Mouse (Mus musculus): Measurements from ENCODE around the gene Cyp2ab1. TPM values are rescaled to one million over a fixed set of nuclear protein-coding genes. Genes with fewer than 3 reads are reported as not detected.

Gene Cyp2ab1
- polyA plus RNA-seq, 1 experiment from 2014 or later: not detected

DNA sequence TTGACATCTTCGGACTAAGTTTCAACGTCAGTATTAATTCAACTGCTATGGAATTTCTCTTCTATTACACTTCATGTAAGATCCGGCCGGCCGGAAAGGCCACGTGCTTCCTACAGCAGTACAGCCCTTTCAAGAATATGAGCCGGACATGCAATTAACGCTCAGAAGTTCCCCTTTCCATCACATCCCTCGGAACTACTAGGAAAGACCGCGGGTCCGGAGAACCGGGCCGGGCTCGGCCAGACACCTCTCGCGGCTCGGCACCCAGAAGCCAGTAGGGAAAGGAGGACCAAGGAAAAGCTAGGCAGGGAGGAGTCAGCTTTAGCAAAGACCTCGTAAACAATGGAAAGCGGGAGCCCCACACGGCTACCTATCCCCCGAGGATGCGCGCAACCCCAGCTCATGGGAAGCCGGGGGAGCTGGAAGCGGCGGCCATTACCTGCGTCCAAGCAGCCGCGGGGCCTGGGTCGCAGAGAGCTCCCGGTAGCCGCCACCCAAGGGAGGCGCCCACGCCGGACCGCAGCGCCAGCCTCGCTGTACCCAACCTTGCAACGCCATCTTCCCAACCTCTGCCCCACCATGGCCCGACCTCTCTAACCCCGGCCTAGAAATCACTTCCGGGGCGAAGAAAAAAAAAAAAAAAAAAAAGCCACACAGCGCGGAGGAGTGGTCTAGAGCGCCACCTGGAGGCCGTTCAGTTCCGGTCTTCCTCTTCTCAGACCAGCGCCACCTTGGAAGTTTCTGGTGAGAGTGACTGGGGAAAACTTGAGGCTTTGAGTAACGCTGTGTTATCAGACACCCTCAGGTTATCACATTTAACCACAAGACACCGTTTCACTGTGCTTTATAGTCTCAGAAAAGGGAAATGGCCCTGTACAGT, 23.2 kb downstream of the Cyp2ab1 start, which contains the start of gene Parl:
Gene Parl, minus strand, starts transcription at position 618 of the 880 bp plus-strand sequence.
- Histone ChIP-seq H3K4me2 (ENCODE audit: low read depth, low read length) (peak within 1 kb of the TSS; percentile 78), H3K4me3 (ENCODE audit: low read length) (peak within 1 kb of the TSS; percentile 91), H3K4me1 (replicated peaks; ENCODE audit: control insufficient read depth, insufficient read depth, low read length) (peaks cover 11% of the 10 kb centered on the region), H3K9ac (ENCODE audit: low read length) (peak within 1 kb of the TSS; percentile 85), H3K36me3 (ENCODE audit: control insufficient read depth, insufficient read depth, low read length) (peaks cover 2% of the 10 kb centered on the region), H3K27ac (ENCODE audit: low read length) (peak within 1 kb of the TSS; percentile 50), H3K27me3 (ENCODE audit: control insufficient read depth, insufficient read depth, low read depth, low read length) (no peaks in the 10 kb centered on the region), H3K9me3 (ENCODE audit: control insufficient read depth, low read length) (no peaks in the 10 kb centered on the region)
- WGBS: under 1% methylated on average over 43 of the region's 52 CpGs
- ATAC-seq (ENCODE audit: low read depth): peak; percentile 84

GRCm38 (mm10) chr16:20300076-20300475, 25.1 kb downstream of the Cyp2ab1 start:
- WGBS: 89% methylated on average over 2 of the region's 2 CpGs
- H3K4me2 ChIP-seq (ENCODE audit: low read depth, low read length): no peak overlapping the region
- no peak overlapping the region for H3K27ac ChIP-seq (ENCODE audit: low read length)
- ATAC-seq (ENCODE audit: low read depth): no peak
- peaks cover 9% of the 10 kb centered on the region for H3K36me3 ChIP-seq (ENCODE audit: control insufficient read depth, insufficient read depth, low read length)
- H3K4me3 ChIP-seq (ENCODE audit: low read length): no peak overlapping the region
- no peak overlapping the region for H3K9ac ChIP-seq (ENCODE audit: low read length)
- H3K27me3 ChIP-seq (ENCODE audit: control insufficient read depth, insufficient read depth, low read depth, low read length): no peaks in the 10 kb centered on the region
- H3K4me1 ChIP-seq (replicated peaks; ENCODE audit: control insufficient read depth, insufficient read depth, low read length): peaks cover 11% of the 10 kb centered on the region
- H3K9me3 ChIP-seq (ENCODE audit: control insufficient read depth, low read length): no peaks in the 10 kb centered on the region

GRCm38 (mm10) chr16:20280238-20280637, 45.0 kb downstream of the Cyp2ab1 start:
- H3K4me1 ChIP-seq (replicated peaks; ENCODE audit: control insufficient read depth, insufficient read depth, low read length): no peaks in the 10 kb centered on the region
- no peaks in the 10 kb centered on the region for H3K27me3 ChIP-seq (ENCODE audit: control insufficient read depth, insufficient read depth, low read depth, low read length)
- no peak overlapping the region for H3K4me2 ChIP-seq (ENCODE audit: low read depth, low read length)
- peaks cover 26% of the 10 kb centered on the region for H3K36me3 ChIP-seq (ENCODE audit: control insufficient read depth, insufficient read depth, low read length)
- no peak overlapping the region for H3K4me3 ChIP-seq (ENCODE audit: low read length)
- no peaks in the 10 kb centered on the region for H3K9me3 ChIP-seq (ENCODE audit: control insufficient read depth, low read length)
- 72% methylated on average over 4 of the region's 4 CpGs for WGBS
- H3K9ac ChIP-seq (ENCODE audit: low read length): no peak overlapping the region
- ATAC-seq (ENCODE audit: low read depth): no peak
- no peak overlapping the region for H3K27ac ChIP-seq (ENCODE audit: low read length)

DNA sequence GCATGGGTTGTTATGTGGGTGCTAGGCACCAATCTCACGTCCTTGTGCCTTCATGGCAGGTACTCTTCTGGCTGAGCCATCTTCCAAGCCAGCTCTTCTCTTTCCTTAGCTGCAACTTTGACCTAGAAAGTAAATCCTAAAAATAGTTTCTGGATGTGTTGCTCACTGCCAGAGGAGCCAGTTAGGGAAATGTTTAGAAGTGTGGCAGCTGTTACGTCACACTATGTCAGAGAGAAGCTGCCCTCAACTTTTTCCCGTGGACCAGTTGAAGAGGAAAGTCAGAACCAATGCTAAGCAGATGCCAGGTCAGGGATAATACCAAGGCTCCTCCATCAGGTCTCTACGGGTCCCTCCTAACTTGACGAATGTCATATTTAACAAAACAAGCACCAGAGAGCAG, 45.8 kb downstream of the Cyp2ab1 start:
- no peaks in the 10 kb centered on the region for H3K4me1 ChIP-seq (replicated peaks; ENCODE audit: control insufficient read depth, insufficient read depth, low read length)
- H3K27ac ChIP-seq (ENCODE audit: low read length): no peak overlapping the region
- H3K9ac ChIP-seq (ENCODE audit: low read length): no peak overlapping the region
- 81% methylated on average over 5 of the region's 5 CpGs for WGBS
- no peak overlapping the region for H3K4me3 ChIP-seq (ENCODE audit: low read length)
- H3K27me3 ChIP-seq (ENCODE audit: control insufficient read depth, insufficient read depth, low read depth, low read length): no peaks in the 10 kb centered on the region
- H3K36me3 ChIP-seq (ENCODE audit: control insufficient read depth, insufficient read depth, low read length): peaks cover 23% of the 10 kb centered on the region
- no peak overlapping the region for H3K4me2 ChIP-seq (ENCODE audit: low read depth, low read length)
- no peaks in the 10 kb centered on the region for H3K9me3 ChIP-seq (ENCODE audit: control insufficient read depth, low read length)
- no peak for ATAC-seq (ENCODE audit: low read depth)

DNA sequence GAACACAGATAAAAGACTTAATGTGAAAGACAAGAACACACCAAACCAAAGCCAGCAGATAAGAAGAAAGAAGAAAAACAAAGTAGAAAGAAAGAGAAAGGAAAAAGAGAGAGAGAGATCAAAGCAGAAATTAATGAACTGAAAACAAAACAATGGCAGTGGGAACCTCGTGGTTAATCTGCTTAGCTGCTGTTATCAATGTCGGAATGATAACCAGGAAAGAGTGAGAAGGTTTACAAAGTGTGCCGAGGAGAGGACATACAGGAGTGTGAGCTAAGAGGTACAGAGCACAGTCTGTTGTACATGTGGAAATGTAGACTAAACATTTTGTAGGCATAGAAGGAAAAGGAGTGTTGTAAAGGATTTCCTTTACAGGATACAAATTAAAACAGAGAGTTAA, 52.2 kb downstream of the Cyp2ab1 start:
- WGBS: 9% methylated on average over 3 of the region's 3 CpGs

DNA sequence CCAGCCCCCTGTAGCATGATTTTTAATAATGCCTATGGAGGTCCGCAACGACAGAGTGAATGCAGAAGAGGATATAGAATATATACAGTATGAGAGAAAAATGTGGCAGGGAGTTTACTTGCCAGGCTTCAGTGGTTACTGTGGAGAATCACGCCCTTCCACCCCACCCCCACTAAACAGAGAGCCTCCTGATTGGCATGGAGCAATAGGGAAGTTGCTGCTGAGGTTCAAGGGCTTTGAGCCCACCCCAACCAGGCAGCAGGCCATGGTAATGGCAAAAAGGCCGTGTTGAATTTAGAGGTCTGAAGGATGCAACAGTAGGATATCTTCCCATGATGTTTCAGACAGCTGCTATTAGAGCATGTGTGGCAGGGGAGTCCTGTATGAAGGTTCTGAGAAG, 53.9 kb downstream of the Cyp2ab1 start:
- no peaks in the 10 kb centered on the region for H3K36me3 ChIP-seq (ENCODE audit: control insufficient read depth, insufficient read depth, low read length)
- no peak for ATAC-seq (ENCODE audit: low read depth)
- no peak overlapping the region for H3K4me2 ChIP-seq (ENCODE audit: low read depth, low read length)
- no peak overlapping the region for H3K9ac ChIP-seq (ENCODE audit: low read length)
- H3K4me1 ChIP-seq (replicated peaks; ENCODE audit: control insufficient read depth, insufficient read depth, low read length): no peaks in the 10 kb centered on the region
- no peaks in the 10 kb centered on the region for H3K27me3 ChIP-seq (ENCODE audit: control insufficient read depth, insufficient read depth, low read depth, low read length)
- WGBS: 69% methylated on average over 4 of the region's 4 CpGs
- no peaks in the 10 kb centered on the region for H3K9me3 ChIP-seq (ENCODE audit: control insufficient read depth, low read length)
- no peak overlapping the region for H3K27ac ChIP-seq (ENCODE audit: low read length)
- H3K4me3 ChIP-seq (ENCODE audit: low read length): no peak overlapping the region

More for the DNA sequence above, 52.2 kb downstream of the Cyp2ab1 start:
- H3K4me3 ChIP-seq (ENCODE audit: low read length): no peak overlapping the region
- no peak overlapping the region for H3K27ac ChIP-seq (ENCODE audit: low read length)
- H3K9ac ChIP-seq (ENCODE audit: low read length): no peak overlapping the region
- peaks cover 1% of the 10 kb centered on the region for H3K36me3 ChIP-seq (ENCODE audit: control insufficient read depth, insufficient read depth, low read length)
- no peaks in the 10 kb centered on the region for H3K9me3 ChIP-seq (ENCODE audit: control insufficient read depth, low read length)
- no peak overlapping the region for H3K4me2 ChIP-seq (ENCODE audit: low read depth, low read length)
- H3K27me3 ChIP-seq (ENCODE audit: control insufficient read depth, insufficient read depth, low read depth, low read length): no peaks in the 10 kb centered on the region
- no peak for ATAC-seq (ENCODE audit: low read depth)
- no peaks in the 10 kb centered on the region for H3K4me1 ChIP-seq (replicated peaks; ENCODE audit: control insufficient read depth, insufficient read depth, low read length)

- ATAC-seq (ENCODE audit: low read depth): no peak
- H3K27me3 ChIP-seq (ENCODE audit: control insufficient read depth, insufficient read depth, low read depth, low read length): no peaks in the 10 kb centered on the region
- H3K4me1 ChIP-seq (replicated peaks; ENCODE audit: control insufficient read depth, insufficient read depth, low read length): no peaks in the 10 kb centered on the region
- 65% methylated on average over 7 of the region's 7 CpGs for WGBS
- no peak overlapping the region for H3K9ac ChIP-seq (ENCODE audit: low read length)
- H3K4me3 ChIP-seq (ENCODE audit: low read length): no peak overlapping the region
- H3K4me2 ChIP-seq (ENCODE audit: low read depth, low read length): no peak overlapping the region
- H3K27ac ChIP-seq (ENCODE audit: low read length): no peak overlapping the region
- H3K9me3 ChIP-seq (ENCODE audit: control insufficient read depth, low read length): no peaks in the 10 kb centered on the region
- no peaks in the 10 kb centered on the region for H3K36me3 ChIP-seq (ENCODE audit: control insufficient read depth, insufficient read depth, low read length)
Observed at GRCm38 (mm10) chr16:20265089-20265488, 60.1 kb downstream of the Cyp2ab1 start.

Other genes with a start within 250 kb of the Cyp2ab1 start
- gene Klhl24, start 227.9 kb downstream of the Cyp2ab1 start, polyA plus RNA-seq (2015; fragmentation: Nextera tagmentation; extraction: Ambion mirVana): 35.9 and 36.2 TPM in 2 replicates
- 29.7 and 31.4 TPM in 2 replicates for gene Yeats2, start 184.3 kb downstream of the Cyp2ab1 start, polyA plus RNA-seq (2015; fragmentation: Nextera tagmentation; extraction: Ambion mirVana)
- 0.46 and 0.55 TPM in 2 replicates for gene Map6d1, start 84.0 kb downstream of the Cyp2ab1 start, polyA plus RNA-seq (2015; fragmentation: Nextera tagmentation; extraction: Ambion mirVana)
- gene Parl, start 23.0 kb downstream of the Cyp2ab1 start, polyA plus RNA-seq (2015; fragmentation: Nextera tagmentation; extraction: Ambion mirVana): 74.8 and 76.6 TPM in 2 replicates
- gene Abcc5, start 101.0 kb upstream of the Cyp2ab1 start, polyA plus RNA-seq (2015; fragmentation: Nextera tagmentation; extraction: Ambion mirVana): 65.1 and 80.4 TPM in 2 replicates
- 93.5 and 94.5 TPM in 2 replicates for gene Eif2b5, start 173.4 kb upstream of the Cyp2ab1 start, polyA plus RNA-seq (2015; fragmentation: Nextera tagmentation; extraction: Ambion mirVana)
- gene Dvl3, start 191.6 kb upstream of the Cyp2ab1 start, polyA plus RNA-seq (2015; fragmentation: Nextera tagmentation; extraction: Ambion mirVana): 17.4 and 19.9 TPM in 2 replicates
- 624 and 630 TPM in 2 replicates for gene Ap2m1, start 210.1 kb upstream of the Cyp2ab1 start, polyA plus RNA-seq (2015; fragmentation: Nextera tagmentation; extraction: Ambion mirVana)
- gene Abcf3, start 223.2 kb upstream of the Cyp2ab1 start, polyA plus RNA-seq (2015; fragmentation: Nextera tagmentation; extraction: Ambion mirVana): 57.9 and 67.9 TPM in 2 replicates

Measured in lung, embryonic 16.5 days (tissue).